Mouse (Mus musculus) frontal cortex, postnatal 10 days (tissue): ENCODE measurements around the gene Topors.

Experiments used
- DNase-seq, 2 experiments: peaks; one replicate each; pipeline ENCODE4 v3.0.0; 2022; ENCODE audit warnings: low spot score in 2 of 2, mixed read lengths in 1 of 2

Gene Topors

DNA sequence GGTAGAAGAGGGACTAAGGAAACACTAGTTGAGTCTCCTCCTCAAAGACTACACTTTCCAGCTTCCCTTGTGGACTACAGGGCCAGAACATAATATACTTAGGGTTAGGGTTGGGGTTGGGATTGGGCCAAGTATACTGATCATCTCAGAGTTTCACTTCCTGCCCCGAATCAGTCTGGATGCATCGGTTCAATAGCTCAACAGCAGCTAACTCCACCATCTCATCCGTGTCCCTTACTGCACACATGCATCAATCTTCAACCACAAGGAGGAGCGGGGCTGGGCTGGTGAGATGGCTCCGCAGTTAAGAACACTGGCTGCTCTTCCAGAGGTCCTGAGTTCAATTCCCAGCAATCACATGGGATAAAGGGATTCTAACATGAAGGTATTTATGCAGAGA lies 18.7 kb downstream of the Topors start:
- DNase-seq, result no peak

DNA sequence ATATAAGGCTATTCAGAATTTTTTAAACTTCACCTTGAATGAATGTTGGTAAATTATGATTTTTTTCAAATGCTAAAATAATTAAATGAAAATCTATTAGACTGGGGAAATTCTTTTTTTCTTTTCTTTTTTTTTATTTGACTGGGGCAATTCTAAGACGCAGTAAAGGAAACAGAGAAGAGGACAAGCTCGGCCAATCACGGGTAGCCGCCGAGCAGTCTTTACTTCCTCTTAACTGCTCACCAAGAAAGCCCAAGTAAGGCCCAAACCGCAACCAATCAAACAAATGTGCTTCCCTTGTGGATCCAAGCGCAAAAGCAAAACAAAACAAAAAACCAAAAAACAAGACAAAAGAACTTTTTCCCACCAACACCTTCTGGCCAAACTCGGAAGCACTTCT lies 25.6 kb downstream of the Topors start:
- DNase-seq, result no peak

- no peak for DNase-seq
These were observed 26.6 kb downstream of the Topors start for GRCm38 (mm10) chr4:40243006-40243405.

DNA sequence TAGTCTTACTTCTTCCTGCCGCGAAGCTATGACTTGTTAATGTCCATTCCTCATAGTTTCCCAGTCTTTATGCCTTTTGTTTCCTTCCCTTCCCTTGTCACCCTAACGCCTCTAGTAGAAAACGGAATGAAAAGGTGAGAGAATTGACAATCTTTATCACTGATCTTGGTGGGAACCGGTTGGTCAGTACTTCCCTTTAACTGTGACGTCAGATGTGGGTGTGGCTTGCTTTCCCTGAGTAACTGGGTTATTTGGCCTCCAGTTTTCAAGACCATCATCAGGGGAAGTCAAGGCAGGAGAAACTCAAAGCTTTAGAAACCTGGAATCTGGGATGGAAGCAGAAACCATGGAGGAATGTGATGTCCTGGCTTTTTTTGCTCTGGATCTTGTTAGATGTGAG lies 27.7 kb downstream of the Topors start:
- DNase-seq, result no peak

- no peak for DNase-seq
These were observed 29.3 kb downstream of the Topors start for GRCm38 (mm10) chr4:40240272-40240744.

GRCm38 (mm10) chr4:40239409-40240271 lies 30.0 kb downstream of the Topors start, which contains the start of gene Ddx58:
Ddx58 (minus strand) TSS chr4:40239828.
- no peak for DNase-seq

DNA sequence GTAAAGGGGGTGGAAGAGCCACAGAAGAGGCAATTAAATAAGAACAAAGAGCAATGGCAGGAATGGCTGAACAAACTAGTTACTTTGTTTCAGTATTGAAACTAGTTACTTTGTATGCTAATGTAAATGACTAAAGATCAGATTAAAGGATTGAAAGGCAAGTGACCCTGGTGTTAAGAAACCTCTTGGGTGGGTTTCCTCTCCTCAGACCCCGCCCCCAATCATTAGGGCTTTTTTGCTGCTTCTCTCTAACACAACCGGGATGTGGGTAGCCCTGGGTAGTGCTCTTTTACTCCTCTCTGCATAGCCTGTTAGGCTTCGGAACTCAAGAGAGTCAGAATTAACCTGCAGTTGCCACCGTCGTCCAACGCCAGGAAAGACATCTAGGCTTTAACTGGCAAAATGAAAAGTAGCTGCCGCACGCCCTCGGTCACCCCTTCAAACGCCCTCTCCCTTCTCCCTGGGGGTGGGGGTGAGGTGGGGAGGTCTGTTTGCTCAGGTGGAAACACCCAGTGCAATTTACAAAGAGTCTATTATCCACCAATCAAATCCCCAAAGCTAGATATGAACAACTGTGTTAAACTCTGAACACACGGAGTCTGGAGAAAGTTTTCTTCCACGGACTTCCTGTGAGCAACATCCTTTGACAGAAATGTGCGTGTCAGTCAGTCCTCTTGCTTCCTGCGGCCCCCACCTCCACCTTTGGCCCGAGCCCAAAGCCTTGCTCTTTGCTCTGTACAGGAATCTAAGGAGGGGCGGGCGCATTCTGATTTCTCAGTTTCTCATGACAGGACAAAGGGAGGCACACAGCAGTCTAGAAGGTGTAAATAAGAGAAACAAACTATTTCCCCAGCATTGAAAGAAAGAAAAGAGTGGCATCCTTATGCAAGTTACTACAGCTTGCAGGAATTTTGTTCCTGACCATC lies 30.9 kb downstream of the Topors start:
- DNase-seq, result no peak

GRCm38 (mm10) chr4:40236829-40237228 lies 32.8 kb downstream of the Topors start:
- DNase-seq, result no peak

- DNase-seq, result no peak
These were observed 35.4 kb downstream of the Topors start for GRCm38 (mm10) chr4:40234256-40234655.

- DNase-seq, result no peak
These were observed 36.5 kb downstream of the Topors start for GRCm38 (mm10) chr4:40233062-40233664.

DNA sequence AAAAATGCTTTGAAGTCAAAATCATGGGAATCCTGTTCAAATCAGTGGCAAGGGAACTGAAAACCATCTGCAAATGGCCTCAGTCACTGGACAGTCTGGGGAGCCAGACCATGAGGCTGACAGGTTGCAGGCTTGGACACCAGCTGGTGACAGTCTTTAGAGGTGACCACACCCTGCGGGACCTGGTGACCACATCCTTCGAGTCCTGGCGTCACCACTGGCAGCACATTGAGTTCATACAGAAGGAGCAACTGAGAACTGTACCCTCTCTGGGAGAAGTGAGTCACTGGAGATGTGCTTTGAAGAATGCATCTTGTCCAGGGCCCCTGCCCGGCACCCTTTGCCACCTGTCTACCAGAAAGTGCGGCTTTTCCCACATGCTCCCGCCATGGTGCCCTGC lies 39.9 kb downstream of the Topors start:
- no peak for DNase-seq

DNA sequence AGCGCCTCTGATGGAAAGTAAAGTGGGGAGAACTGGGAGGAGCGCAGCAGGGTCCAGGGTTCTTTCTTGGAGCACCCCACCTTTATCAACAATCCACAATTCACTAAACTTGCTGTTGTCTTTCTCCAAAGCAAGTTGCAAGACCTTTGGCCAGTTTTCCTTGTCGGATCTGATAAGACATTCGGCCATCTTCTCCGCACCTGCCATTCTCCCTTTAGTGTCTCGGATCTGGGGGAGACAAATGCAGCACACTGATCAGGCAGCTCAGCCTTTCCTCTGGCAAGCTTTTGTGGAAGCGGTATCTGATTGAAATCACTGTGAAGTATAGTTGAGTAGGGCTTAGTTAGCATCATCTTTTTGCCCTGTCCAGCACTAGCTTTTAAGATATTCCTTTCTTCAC lies 41.8 kb downstream of the Topors start:
- DNase-seq, result no peak

DNA sequence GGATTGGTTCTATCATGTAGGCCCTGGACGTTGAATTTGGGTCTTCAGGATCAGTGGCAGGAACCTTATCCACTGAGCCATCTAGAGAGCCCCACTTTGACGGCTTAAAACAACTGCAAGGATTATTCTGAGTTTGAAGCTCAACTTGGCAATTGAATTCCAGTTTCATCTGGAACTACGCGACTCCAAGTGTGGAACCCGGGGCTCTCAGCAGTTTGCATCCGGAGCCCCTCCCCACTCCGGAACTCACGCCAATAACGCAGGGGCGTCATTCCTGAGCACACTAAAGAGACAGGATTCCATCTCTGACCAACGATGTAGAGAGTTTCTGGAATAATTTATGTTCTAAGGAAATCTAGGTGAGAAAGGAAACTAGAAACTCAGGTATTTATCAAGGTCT lies 42.5 kb downstream of the Topors start:
- no peak for DNase-seq

GRCm38 (mm10) chr4:40226095-40226494 lies 43.6 kb downstream of the Topors start:
- DNase-seq, result no peak

DNA sequence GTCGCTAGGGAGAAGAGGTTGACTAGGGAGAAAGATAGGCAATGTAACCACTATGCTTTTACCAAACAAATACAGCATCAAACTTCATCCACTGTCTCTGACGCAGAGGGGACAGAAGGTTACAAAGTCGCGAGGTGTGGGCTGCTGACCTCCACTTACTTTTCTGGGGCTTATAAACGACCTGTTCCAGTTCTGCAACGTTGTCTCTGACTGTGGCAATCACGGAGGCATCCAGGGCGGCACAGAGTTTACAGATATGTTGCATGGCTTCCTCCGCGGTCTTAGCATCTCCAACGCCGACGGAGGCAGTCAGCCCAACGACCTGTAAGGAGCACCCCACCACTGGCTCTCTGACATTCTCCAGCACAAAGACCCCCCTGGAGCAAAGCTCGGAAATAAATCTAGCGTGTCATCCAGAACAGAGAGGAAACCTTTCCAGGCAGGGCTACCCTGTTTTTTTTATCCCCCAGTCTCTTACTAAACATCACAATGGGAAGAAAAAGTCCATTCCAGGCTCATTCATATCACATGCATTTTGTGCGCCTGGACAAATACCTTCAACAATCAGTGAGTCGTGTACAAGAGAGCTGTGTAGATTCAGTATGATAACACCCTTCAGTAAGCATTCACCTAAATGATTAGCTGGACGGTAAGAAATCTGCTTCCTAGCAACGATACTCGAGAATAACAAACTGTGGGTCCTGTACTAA lies 47.6 kb downstream of the Topors start:
- no peak for DNase-seq

- no peak for DNase-seq
These were observed 48.5 kb downstream of the Topors start for GRCm38 (mm10) chr4:40221004-40221760.

GRCm38 (mm10) chr4:40220437-40220836 lies 49.2 kb downstream of the Topors start:
- no peak for DNase-seq

DNA sequence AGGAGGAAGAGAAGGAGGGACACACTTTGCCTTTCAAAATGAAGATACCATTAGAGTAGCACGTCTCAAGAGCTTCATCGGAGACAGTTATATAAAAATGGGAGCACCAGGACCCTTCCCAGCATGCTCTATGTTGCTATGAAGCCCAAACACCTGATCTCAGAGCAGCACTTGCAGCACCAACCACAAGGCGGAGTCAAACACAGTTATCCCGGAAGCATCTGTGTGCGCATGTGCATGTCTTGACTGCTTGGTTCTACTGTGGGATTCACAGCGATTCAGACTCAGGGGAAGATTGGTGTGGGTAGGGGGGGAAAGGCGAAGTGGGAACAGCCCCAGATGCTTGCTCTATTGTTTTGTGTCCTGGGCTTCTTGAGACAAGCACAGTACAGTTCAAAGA lies 51.3 kb downstream of the Topors start:
- no peak for DNase-seq

- no peak for DNase-seq
These were observed 51.7 kb downstream of the Topors start for GRCm38 (mm10) chr4:40217910-40218309.

DNA sequence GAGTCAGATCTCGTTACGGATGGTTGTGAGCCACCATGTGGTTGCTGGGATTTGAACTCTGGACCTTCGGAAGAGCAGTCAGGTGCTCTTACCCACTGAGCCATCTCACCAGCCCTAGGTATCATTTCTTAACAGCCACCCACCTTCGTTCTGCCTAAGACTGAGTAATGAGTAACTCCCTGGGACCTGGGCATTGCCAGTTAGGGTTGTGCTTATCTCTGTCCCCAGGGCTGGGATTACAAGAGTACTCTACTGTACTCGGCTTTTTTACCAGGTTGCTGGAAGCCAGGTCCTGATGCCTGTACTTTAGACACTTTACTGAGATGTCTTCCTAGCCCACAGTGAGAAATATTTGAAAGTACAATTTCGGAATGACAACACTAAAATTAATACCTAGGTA lies 57.5 kb downstream of the Topors start:
- no peak for DNase-seq
